Mouse (Mus musculus) bone marrow macrophage, adult 2 months (primary cell): ENCODE results near the gene Fbxl22. TPM values are rescaled to one million over a fixed set of nuclear protein-coding genes. Genes with fewer than 3 reads are reported as not detected.

ENCODE experiments used
- H3K27ac ChIP-seq: 2 replicates; pipeline ENCODE4 v1.5.1; 2012; ENCODE audit warnings: low read depth, low read length; ENCODE audit not compliant: insufficient read depth
- H3K4me1 ChIP-seq: 2 replicates; pipeline ENCODE4 v1.6.1; 2012; ENCODE audit warnings: low read length; ENCODE audit not compliant: control insufficient read depth, insufficient read depth
- H3K4me3 ChIP-seq: 2 replicates; pipeline ENCODE4 v1.5.1; 2012; ENCODE audit warnings: mild to moderate bottlenecking, low read length, moderate library complexity; ENCODE audit not compliant: insufficient read depth
- CTCF ChIP-seq: IDR thresholded peaks from 2 replicates; pipeline ENCODE4 v1.5.1; 2012; ENCODE audit warnings: low read depth, mild to moderate bottlenecking, low read length, moderate library complexity
- POLR2A ChIP-seq: IDR thresholded peaks from 2 replicates; pipeline ENCODE4 v1.6.1; 2012; ENCODE audit warnings: mild to moderate bottlenecking, low read depth, low read length, borderline replicate concordance
- polyA plus RNA-seq: library from polyadenylated mRNA; stranded (reverse); fragments of >200 nt; gene quantifications from 2 replicates; pipeline ENCODE4 v1.2.4, GENCODE M21; 2012; ENCODE audit not compliant: missing spikeins, insufficient read depth, insufficient read length

Gene Fbxl22
- polyA plus RNA-seq, 1 experiment = 0.13 TPM

DNA sequence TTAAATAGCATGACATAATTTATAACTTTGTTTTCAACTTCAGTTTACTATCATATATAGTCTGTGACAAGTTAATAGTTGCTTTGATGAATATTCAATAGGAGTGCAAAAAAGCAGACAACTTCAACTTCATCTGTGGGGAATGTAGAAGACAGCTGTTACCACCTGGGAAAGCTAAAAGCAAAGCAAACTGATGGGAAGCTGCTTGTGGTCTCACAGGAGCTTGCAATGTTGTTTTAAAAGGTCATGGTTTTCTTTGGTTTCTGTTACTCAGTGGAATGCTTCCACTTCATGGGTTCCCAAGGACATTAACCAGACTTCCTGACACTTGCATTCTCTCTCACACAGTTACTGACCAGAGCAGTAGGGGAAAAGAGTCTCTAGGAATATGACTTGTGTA is 25.6 kb downstream of the Fbxl22 start:
- Histone ChIP-seq H3K4me1 (peaks cover 2% of the 10 kb centered on the region; the same call in 1 of the 2 replicates), H3K4me3 (no peak overlapping the region), H3K27ac (no peak overlapping the region)
- TF ChIP-seq CTCF = no peak
- TF ChIP-seq POLR2A = no peak

DNA sequence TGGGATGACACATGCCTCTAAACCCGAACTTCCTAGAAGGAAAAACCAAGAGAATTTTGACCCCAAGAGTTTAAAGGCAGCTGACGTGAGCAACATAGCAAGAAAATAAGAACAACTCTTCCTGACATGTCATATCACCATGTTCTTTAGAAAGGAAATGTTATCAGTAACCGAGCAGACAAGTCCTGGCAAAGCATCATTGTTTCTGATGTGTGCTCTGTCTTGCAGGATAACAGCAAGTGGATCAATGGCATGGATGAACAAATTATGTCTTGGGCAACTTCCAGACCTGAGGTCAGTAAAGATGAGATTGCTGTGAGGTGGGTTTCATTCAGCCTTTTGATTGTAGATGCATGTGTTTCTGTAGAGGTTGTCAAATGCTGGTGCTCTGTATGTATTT is 31.0 kb downstream of the Fbxl22 start:
- Histone ChIP-seq H3K4me1 (no peaks in the 10 kb centered on the region), H3K4me3 (no peak overlapping the region), H3K27ac (no peak overlapping the region)
- TF ChIP-seq POLR2A = no peak
- no peak for TF ChIP-seq CTCF

DNA sequence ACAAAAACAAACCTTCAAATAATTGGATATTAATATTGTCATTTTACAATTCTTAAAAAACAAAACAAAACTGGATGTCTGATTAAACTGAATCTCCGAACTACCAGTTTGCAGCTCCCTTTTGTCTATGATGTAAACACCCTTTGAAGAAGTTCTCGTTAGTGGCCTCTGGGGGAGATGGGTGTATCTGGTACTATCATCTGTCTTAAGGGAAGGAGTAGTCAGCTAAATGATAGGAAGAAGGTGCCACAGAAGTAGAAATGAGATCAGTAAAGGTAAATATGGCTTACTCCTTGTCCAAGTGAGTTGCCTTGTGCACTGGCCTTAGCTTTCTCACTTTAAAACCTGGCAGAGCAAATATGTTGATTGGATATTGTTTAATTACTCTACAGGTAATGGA is 36.6 kb downstream of the Fbxl22 start:
- TF ChIP-seq CTCF (no peak), POLR2A (no peak)
- H3K4me1 ChIP-seq = no peaks in the 10 kb centered on the region

DNA sequence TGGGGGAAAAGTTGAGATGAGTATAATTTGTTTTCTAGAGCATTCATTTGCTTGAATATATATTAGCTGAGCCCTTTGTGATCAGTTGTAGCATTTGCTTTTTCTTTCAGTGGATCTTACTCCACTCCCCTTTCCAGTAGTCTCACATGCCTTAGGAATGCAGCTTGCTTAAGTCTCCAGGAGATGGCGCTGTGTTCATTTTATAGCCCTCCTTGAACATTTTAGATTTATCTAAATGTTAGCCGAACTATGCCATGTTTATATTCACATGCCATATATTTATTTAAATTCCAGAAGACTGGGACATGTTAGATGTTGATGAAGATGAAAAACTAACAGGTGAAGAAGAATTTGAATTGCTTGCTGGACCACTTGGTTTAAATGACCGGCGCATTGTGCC is 49.3 kb downstream of the Fbxl22 start:
- H3K4me3 ChIP-seq = no peak overlapping the region
- TF ChIP-seq CTCF = no peak
- no peak for TF ChIP-seq POLR2A
- H3K4me1 ChIP-seq = no peaks in the 10 kb centered on the region
- H3K27ac ChIP-seq = no peak overlapping the region

More for the DNA sequence above, 36.6 kb downstream of the Fbxl22 start:
- Histone ChIP-seq H3K27ac (no peak overlapping the region), H3K4me3 (no peak overlapping the region)

Other genes starting within 250 kb of the Fbxl22 start
- gene Herc1, start 164.1 kb downstream of the Fbxl22 start, polyA plus RNA-seq = 37.4 and 45.5 TPM in 2 replicates
- gene Usp3, start 78.5 kb upstream of the Fbxl22 start, polyA plus RNA-seq = 63.3 and 64.4 TPM in 2 replicates
- not detected in 2 replicates for gene Car12, start 199.1 kb upstream of the Fbxl22 start, polyA plus RNA-seq